Comparison of ENCODE assay signal across 9 mouse cellular contexts in the genomic region with DNA sequence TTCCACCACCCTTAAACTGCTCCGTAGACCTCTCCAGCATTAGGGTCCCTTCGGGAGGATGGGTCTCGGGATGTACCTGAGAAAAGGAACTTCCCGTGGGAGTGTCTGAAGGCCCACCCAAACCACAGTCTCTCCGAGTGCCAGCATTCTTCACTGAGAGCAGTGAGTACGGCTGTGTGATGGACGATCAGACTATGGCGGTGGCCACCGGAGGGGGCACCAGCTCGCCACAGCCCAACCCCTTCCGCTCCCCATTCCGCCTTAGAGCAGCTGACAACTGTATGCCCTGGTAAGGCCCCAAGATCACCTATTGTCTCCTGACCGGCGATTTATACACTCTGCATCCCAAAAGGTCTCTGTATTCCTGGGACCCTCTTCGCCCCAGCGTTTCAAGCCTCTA. TPM values are rescaled to one million over a fixed set of nuclear protein-coding genes. Genes with fewer than 3 reads are reported as not detected.
DNase-seq lines count a peak whose midpoint lies in the region; ATAC-seq and TF ChIP-seq lines count a peak whose summit lies in the region.
"Had no signal": no experiment of that assay in that cellular context is flagged by ENCODE, and none has a peak within 500 bp of the region (broad histone marks: within the 10 kb centered on the region; RNA-seq: fewer than 3 reads in every experiment).

No protein-coding gene starts in this region.

- H3K27me3 ChIP-seq in lung, postnatal 0 days (replicated peaks; ENCODE audit: insufficient read depth, low read length), result no peaks in the 10 kb centered on the region
- H3K27me3 ChIP-seq in forebrain, embryonic 16.5 days (replicated peaks; ENCODE audit: control insufficient read depth, insufficient read depth, low read length), result peaks cover 10% of the 10 kb centered on the region; the same call in 1 of the 2 replicates
- H3K27me3 ChIP-seq in liver, embryonic 13.5 days, result peaks cover 75% of the 10 kb centered on the region

- H3K4me1 ChIP-seq in lung, postnatal 0 days (ENCODE audit: insufficient read depth, low read depth, low read length), result peaks cover 6% of the 10 kb centered on the region; the same call in 1 of the 2 replicates
- peaks cover 12% of the 10 kb centered on the region for H3K4me1 ChIP-seq in forebrain, embryonic 16.5 days (replicated peaks; ENCODE audit: control insufficient read depth, insufficient read depth, low read length)
- H3K4me1 ChIP-seq in liver, embryonic 13.5 days (replicated peaks), result peaks cover 5% of the 10 kb centered on the region; the same call in 1 of the 2 replicates

- H3K4me3 ChIP-seq in lung, postnatal 0 days (ENCODE audit: low read depth, low read length), result no peak overlapping the region
- H3K4me3 ChIP-seq in forebrain, embryonic 16.5 days (replicated peaks; ENCODE audit: low read length), result peak overlapping the region; percentile 21; the same call in 1 of the 2 replicates
- H3K4me3 ChIP-seq in liver, embryonic 13.5 days (replicated peaks), result no peak overlapping the region
- H3K4me3 ChIP-seq: myocyte had no signal

- no peak for ATAC-seq in lung, postnatal 0 days
- ATAC-seq in forebrain, embryonic 16.5 days, result no peak
- no peak for ATAC-seq in liver, embryonic 13.5 days (ENCODE audit: low read depth)

- no peaks in the 10 kb centered on the region for H3K9me3 ChIP-seq in lung, postnatal 0 days (ENCODE audit: low read length)
- H3K9me3 ChIP-seq in forebrain, embryonic 16.5 days (ENCODE audit: control insufficient read depth, low read length), result no peaks in the 10 kb centered on the region
- no peaks in the 10 kb centered on the region for H3K9me3 ChIP-seq in liver, embryonic 13.5 days (replicated peaks)

- no peak for TF ChIP-seq EP300 in lung, postnatal 0 days (IDR thresholded peaks at IDR 0.05)

- H3K27ac ChIP-seq in lung, postnatal 0 days (ENCODE audit: low read length), result no peak overlapping the region
- H3K27ac ChIP-seq in forebrain, embryonic 16.5 days (ENCODE audit: low read length), result no peak overlapping the region
- no peak overlapping the region for H3K27ac ChIP-seq in liver, embryonic 13.5 days

- DNase-seq in lung, postnatal 0 days (ENCODE audit: low spot score), result no peak
- DNase-seq in lung, adult 18-20 months, result no peak
- no peak for DNase-seq in liver, embryonic 13.5 days
- no peak for DNase-seq in right cerebral cortex, postnatal 36 days (ENCODE audit: low spot score in 2 of 2)
- DNase-seq in adrenal gland, adult (ENCODE audit: inconsistent age in 2 of 2, low spot score in 1 of 2), result no peak
- no peak for DNase-seq in testis, postnatal 10 days (ENCODE audit: low spot score)
- DNase-seq: cerebellum, adult 11-12 months had no signal

- no peak overlapping the region for H3K9ac ChIP-seq in lung, postnatal 0 days (replicated peaks; ENCODE audit: low read depth)
- peak overlapping the region; percentile 30 for H3K9ac ChIP-seq in forebrain, embryonic 16.5 days (replicated peaks; ENCODE audit: low read depth, low read length)
- H3K9ac ChIP-seq in liver, embryonic 13.5 days, result no peak overlapping the region

- WGBS in lung, postnatal 0 days, result 38% methylated on average over 16 of the region's 16 CpGs
- 24% methylated on average over 16 of the region's 16 CpGs for WGBS in forebrain, embryonic 16.5 days
- 25% methylated on average over 16 of the region's 16 CpGs for WGBS in liver, embryonic 13.5 days (ENCODE audit: insufficient replicate concordance)

- peak overlapping the region; percentile 61 for H3K4me2 ChIP-seq in lung, postnatal 0 days (replicated peaks; ENCODE audit: low read depth, low read length)
- H3K4me2 ChIP-seq in forebrain, embryonic 16.5 days (ENCODE audit: low read length), result peak overlapping the region; percentile 53
- peak overlapping the region; percentile 46 for H3K4me2 ChIP-seq in liver, embryonic 13.5 days

- no peak for TF ChIP-seq CTCF in lung, postnatal 0 days (IDR thresholded peaks at IDR 0.05)

- no peaks in the 10 kb centered on the region for H3K36me3 ChIP-seq in lung, postnatal 0 days (ENCODE audit: insufficient read depth, low read length)
- H3K36me3 ChIP-seq in forebrain, embryonic 16.5 days (ENCODE audit: control insufficient read depth, insufficient read depth), result no peaks in the 10 kb centered on the region
- H3K36me3 ChIP-seq in liver, embryonic 13.5 days, result no peaks in the 10 kb centered on the region

RNA-seq across cellular contexts. Expression of gene Cxcl16, which starts 5.4 kb away (rescaled TPM):
- polyA plus RNA-seq in lung, postnatal 0 days (2015; fragmentation: Nextera tagmentation; extraction: Ambion mirVana), result 45.1 and 52.3 TPM in 2 replicates
- 1.7 and 2.0 TPM in 2 replicates for polyA plus RNA-seq in forebrain, embryonic 16.5 days (2015; fragmentation: Nextera tagmentation; extraction: Ambion mirVana)
- polyA plus RNA-seq in liver, embryonic 13.5 days (2015; fragmentation: Nextera tagmentation; extraction: Ambion mirVana), result 0.70 and 1.4 TPM in 2 replicates

RNA-seq across cellular contexts. Expression of gene Zmynd15, which starts 6.0 kb away (rescaled TPM):
- polyA plus RNA-seq in lung, postnatal 0 days (2015; fragmentation: Nextera tagmentation; extraction: Ambion mirVana), result 1.0 and 1.4 TPM in 2 replicates
- 0.46 and 0.90 TPM in 2 replicates for polyA plus RNA-seq in forebrain, embryonic 16.5 days (2015; fragmentation: Nextera tagmentation; extraction: Ambion mirVana)
- polyA plus RNA-seq in liver, embryonic 13.5 days (2015; fragmentation: Nextera tagmentation; extraction: Ambion mirVana), result 0.07 and 0.17 TPM in 2 replicates
- polyA plus RNA-seq: myocyte had no signal

RNA-seq across cellular contexts. Expression of gene Med11, which starts 13.5 kb away (rescaled TPM):
- 37.3 and 37.9 TPM in 2 replicates for polyA plus RNA-seq in lung, postnatal 0 days (2015; fragmentation: Nextera tagmentation; extraction: Ambion mirVana)
- 39.8 and 46.0 TPM in 2 replicates for polyA plus RNA-seq in forebrain, embryonic 16.5 days (2015; fragmentation: Nextera tagmentation; extraction: Ambion mirVana)
- 17.2 and 19.1 TPM in 2 replicates for polyA plus RNA-seq in liver, embryonic 13.5 days (2015; fragmentation: Nextera tagmentation; extraction: Ambion mirVana)

RNA-seq across cellular contexts. Expression of gene Arrb2, which starts 32.8 kb away (rescaled TPM):
- polyA plus RNA-seq in lung, postnatal 0 days (2015; fragmentation: Nextera tagmentation; extraction: Ambion mirVana), result 12.7 and 13.7 TPM in 2 replicates
- 36.0 and 51.2 TPM in 2 replicates for polyA plus RNA-seq in forebrain, embryonic 16.5 days (2015; fragmentation: Nextera tagmentation; extraction: Ambion mirVana)
- 13.0 and 14.9 TPM in 2 replicates for polyA plus RNA-seq in liver, embryonic 13.5 days (2015; fragmentation: Nextera tagmentation; extraction: Ambion mirVana)

RNA-seq across cellular contexts. Expression of gene Tm4sf5, which starts 39.8 kb away (rescaled TPM):
- 2.6 and 3.8 TPM in 2 replicates for polyA plus RNA-seq in lung, postnatal 0 days (2015; fragmentation: Nextera tagmentation; extraction: Ambion mirVana)
- 0.66 and 3.4 TPM in 2 replicates for polyA plus RNA-seq in forebrain, embryonic 16.5 days (2015; fragmentation: Nextera tagmentation; extraction: Ambion mirVana)
- 2.1 and 2.5 TPM in 2 replicates for polyA plus RNA-seq in liver, embryonic 13.5 days (2015; fragmentation: Nextera tagmentation; extraction: Ambion mirVana)
- polyA plus RNA-seq: myocyte had no signal

Comparison
In these comparisons a context has a peak if more than half of its experiments do, and no peak if none do; other contexts are left out.
1. RNA of gene Cxcl16, which starts 5.4 kb away (polyA plus RNA-seq): 45.1 to 52.3 TPM in lung, postnatal 0 days; 1.7 to 2.0 TPM in forebrain, embryonic 16.5 days and 0.70 to 1.4 TPM in liver, embryonic 13.5 days; every median in the first group is over 10 times any median in the second.
2. Peak in every context shown above with its lines, with median percentiles within 50 percentile points of each other: H3K4me2 ChIP-seq.